Mouse (Mus musculus) granulocyte monocyte progenitor cell, adult 5-6 weeks (primary cell): ENCODE results near the gene Ddias. TPM values are rescaled to one million over a fixed set of nuclear protein-coding genes. Genes with fewer than 3 reads are reported as not detected.

ENCODE experiments used
- ATAC-seq: replicated peaks from 2 replicates; pipeline ENCODE4 v1.8.0; 2016; ENCODE audit warnings: mild to moderate bottlenecking, moderate TSS enrichment, inconsistent platforms; ENCODE audit not compliant: poor library complexity, severe bottlenecking
- total RNA-seq, 2 experiments: library from RNA; stranded (forward) in 1 of 2; stranded (reverse) in 1 of 2; fragments of 200-712, 200-1000 nt in 1 of 2; fragments of >200 nt in 1 of 2; fragmentation: Nextera tagmentation in 1 of 2; gene quantifications; 2 replicates each; pipeline ENCODE4 v1.2.3; 2014 to 2017

Ddias gene
- total RNA-seq (2014; fragmentation: Nextera tagmentation) (7.9 and 19.5 TPM in 2 replicates), total RNA-seq (2017) (10.9 and 13.7 TPM in 2 replicates)

- ATAC-seq = peak; percentile 44
These were observed at the start of gene Ddias, which contains the start of gene Prcp for GRCm38 (mm10) chr7:92874116-92874675. TSS of gene Ddias (minus strand) at chr7:92874247. TSS of gene Prcp (plus strand) at chr7:92874470.

DNA sequence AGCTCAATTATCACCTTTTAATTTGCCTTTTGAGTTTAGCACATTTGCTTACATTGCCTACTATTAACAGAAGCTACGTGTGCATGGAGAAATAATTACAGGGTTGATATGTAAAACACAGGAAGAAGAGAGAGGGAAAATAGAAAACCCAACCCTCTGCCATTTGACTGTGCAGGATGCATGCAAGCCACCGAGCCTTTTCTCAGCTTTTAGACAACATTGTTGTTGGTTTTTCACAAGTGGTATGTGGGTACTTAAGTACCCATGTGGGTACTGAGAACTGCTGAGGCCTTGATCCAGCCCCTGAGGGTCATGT lies 46.8 kb upstream of the Ddias start:
- ATAC-seq = no peak

GRCm38 (mm10) chr7:92920172-92920856 lies 46.3 kb upstream of the Ddias start:
- no peak for ATAC-seq

DNA sequence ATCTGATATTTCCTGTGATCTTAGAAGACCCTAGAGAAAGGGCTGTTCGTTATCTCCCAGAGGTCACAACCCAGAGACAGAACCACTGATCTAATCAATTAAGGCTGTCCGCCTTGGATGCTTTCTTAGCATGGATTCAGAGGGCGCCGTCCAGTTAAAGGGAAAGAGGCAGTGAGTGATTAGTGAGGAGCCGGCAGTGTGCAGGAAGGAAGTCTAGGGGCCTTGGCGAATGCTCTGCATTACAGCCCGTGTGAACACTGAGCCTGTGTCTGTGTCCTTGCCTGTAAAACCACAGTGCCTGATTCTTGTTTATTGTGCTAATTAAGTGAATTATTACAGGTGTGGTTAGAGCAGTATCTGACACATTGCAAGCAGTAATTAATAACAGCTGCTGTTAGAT lies 30.2 kb upstream of the Ddias start:
- ATAC-seq = peak; percentile 42; the same call in 1 of the 2 replicates

- ATAC-seq = peak; percentile 100
These were observed 29.5 kb upstream of the Ddias start for GRCm38 (mm10) chr7:92903360-92904038.

DNA sequence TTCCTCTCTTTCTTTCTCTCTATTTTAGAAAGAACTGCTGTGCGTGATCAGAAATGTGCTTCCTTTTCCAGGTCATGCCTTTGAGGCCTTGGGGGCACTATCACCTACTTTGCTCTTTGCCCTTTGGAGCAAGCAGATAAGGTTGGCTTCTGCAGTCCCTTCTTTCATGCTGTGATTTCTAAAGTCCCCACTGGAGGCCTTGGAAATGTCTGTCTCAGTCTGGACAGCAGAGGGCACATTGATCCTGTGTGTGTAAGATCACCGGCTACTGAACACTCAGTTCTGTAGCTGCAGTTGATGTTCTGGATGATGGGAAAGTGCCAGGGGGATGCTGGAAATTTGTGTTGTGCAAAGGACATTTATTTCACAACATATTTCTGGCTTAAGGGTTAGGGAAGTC lies 23.0 kb upstream of the Ddias start:
- 0 out of 2 replicates have a peak, but pooled peaks have one; percentile 35 for ATAC-seq

- ATAC-seq = no peak
These were observed 22.0 kb upstream of the Ddias start for GRCm38 (mm10) chr7:92896036-92896435.

GRCm38 (mm10) chr7:92893478-92893877 lies 19.4 kb upstream of the Ddias start:
- ATAC-seq = peak; percentile 71

- no peak for ATAC-seq
These were observed 16.7 kb upstream of the Ddias start for GRCm38 (mm10) chr7:92890618-92891230.

DNA sequence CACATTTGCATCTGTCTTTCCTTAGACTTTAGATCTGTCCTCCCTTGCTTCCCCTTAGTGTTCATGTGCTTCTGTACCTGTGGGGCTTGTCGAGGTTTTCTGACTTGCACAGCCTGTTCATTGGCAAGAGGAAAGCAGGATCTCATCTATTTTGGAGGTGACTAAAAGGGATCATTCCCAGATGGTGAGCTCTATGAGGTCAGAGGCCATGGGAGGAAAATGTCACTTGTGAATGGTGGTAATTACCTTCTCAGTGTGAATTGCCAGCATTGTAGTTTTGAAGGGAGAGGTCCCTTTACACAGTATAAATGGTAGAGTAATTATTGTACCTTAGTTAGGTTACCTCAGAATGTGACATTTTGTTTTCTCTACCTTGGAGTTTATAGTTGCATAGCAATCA lies 16.2 kb upstream of the Ddias start:
- no peak for ATAC-seq

- ATAC-seq = no peak
These were observed 13.2 kb upstream of the Ddias start for GRCm38 (mm10) chr7:92887230-92887629.

DNA sequence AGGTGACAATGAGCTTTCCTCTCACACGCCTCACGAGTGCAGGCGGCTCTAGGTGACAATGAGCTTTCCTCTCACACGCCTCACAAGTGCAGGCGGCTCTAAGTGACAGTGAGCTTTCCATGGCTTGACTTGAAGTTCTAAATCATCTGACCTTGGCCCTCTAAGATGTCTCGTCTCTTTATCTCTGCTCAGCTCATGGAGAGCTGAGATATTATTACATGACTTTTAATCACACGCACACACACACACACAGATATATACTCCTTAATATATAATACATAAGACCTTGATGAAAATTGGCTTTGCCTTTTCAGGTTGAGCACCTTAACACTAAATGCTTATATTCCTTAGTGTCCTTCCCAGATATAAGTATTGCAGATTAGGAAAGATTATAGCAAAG lies 12.8 kb upstream of the Ddias start:
- no peak for ATAC-seq

GRCm38 (mm10) chr7:92884998-92885660 lies 11.1 kb upstream of the Ddias start:
- ATAC-seq = no peak

DNA sequence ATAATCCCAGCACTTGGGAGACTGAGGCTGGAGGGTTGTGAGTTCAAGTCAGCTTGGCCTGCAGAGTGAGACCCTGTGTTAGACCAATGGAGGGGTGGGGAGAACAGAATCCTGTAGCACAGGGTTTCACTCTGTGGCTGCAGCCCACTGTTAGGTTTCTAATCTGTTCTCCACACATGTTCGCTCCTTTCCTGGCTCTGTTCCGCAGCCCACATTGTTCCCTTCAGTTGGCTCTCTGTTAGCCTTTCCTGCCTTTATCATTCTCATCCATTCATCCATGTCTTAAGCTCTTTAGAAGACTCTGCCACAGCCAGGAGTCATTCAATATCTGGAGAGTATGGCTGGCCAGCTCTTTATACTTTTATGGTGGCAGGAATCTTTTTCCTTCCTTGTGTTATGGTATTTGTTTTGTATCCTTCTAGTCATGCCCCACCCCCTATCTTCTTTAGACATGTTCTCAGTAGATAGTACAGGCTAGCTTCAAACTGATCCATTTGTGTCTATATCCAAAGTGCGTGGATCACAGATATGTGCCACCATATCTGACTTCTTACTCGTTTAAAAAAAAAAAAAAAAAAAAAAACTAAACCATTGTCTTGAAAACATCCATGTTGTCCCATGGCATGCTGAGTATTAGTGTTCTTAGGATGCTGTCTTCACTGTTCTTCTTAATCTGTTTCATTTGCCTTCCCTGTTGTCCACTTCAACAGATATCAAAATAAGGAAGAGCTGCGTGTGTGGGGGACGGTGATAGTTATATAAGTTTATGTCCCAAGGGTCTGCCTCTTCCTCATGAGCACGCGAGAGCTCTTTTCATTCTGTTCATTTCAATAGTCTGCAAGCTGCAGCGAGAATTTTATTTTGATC lies 10.0 kb upstream of the Ddias start:
- ATAC-seq = no peak

DNA sequence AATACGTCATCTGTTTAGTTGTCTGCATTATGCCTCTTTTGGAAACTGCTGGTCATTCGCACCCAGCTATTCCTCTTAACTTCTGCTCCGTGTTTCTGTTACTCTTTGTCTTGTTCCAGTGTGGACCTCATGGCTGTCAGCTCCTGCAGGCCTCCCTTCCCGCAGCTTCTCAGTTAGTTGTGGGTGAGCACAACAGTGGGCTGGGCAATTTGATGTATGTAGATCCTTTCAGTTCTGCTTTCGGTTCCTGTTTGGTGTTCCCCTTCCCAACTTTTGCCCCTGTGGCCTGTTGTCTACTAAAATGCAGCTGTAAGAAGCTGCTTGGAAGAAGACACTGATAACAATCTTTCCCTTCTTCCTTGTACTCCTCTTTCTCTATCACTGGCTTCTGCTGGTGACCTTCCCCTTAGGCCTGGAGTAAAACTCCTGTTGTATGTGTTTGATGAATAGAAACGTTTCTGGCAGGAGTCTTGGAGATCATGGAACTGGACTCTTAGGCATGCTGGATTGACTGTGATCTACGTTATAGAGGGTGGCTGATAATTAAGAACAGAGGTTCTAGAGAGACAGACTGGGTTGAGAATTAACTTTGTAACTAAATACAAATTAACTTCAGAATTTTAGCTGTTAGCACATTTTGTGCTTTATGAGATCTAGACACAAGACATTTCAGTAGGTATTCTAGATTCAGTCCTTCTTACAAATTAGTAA lies 4.7 kb upstream of the Ddias start:
- peak; percentile 43 for ATAC-seq

- ATAC-seq = no peak
These were observed 2.5 kb upstream of the Ddias start for GRCm38 (mm10) chr7:92876538-92876937.

DNA sequence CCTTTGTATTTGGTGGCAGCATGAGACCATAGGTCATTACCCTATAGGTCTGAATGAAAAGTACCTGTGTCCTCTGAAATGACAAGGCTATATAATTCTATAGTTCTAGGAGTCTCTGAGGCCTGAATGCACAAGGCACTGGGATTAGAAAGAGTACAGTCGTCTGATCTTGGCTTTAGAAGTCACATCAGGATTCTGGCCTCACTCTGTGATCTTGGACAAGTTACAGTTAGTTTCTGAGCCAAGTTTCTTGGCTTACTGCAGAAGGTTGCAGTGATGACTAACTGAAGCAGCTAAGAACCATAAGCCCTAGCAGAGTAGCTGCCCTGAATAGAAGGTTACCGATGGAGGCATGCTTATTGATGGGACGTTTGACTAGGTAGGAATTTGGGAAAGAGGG lies 2.0 kb upstream of the Ddias start:
- ATAC-seq = no peak

GRCm38 (mm10) chr7:92874761-92875408 lies 838 bp upstream of the Ddias start:
- peak; percentile 62 for ATAC-seq

GRCm38 (mm10) chr7:92871596-92871995 lies 2.5 kb downstream of the Ddias start:
- no peak for ATAC-seq
